Mouse (Mus musculus): Measurements from ENCODE around the gene Gm20683.
"Not testable (repeated sequence)": the region's sequence is repeated elsewhere in the genome, so short reads cannot be mapped to it uniquely, and the experiment has no call there.

Gene Gm20683

DNA sequence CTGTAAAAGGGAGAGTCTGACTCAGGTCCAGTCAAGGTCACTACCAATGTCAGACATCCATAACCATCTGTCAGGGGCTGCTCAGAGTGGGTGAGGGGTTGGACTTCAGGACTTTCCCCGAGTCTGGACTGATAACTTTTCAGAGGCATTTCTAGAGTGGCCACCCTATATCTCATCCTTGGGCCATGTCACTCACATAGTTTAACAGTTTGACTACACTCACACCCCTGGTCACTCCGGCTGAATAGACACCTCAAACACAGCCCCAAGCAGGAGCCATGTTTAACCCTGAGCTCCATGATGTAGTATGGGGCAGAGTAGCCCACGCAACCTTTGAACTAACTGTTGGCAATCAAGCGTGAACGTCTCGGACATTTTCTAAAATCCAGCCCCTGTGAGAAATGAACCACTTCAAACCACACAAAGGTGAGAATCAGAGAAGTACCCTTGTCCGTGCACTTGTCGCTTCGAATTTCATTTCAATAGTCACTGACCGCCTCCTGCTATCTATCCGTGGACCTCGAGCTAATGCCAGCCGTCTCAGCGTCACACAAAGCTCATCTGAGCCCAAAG, 32.7 kb upstream of the Gm20683 start:
- DNase-seq (ENCODE audit: low spot score in 2 of 2): no peak

- no peak for DNase-seq (ENCODE audit: low spot score in 2 of 2)
Measured at GRCm38 (mm10) chr17:25873405-25874147, 32.0 kb upstream of the Gm20683 start.

DNA sequence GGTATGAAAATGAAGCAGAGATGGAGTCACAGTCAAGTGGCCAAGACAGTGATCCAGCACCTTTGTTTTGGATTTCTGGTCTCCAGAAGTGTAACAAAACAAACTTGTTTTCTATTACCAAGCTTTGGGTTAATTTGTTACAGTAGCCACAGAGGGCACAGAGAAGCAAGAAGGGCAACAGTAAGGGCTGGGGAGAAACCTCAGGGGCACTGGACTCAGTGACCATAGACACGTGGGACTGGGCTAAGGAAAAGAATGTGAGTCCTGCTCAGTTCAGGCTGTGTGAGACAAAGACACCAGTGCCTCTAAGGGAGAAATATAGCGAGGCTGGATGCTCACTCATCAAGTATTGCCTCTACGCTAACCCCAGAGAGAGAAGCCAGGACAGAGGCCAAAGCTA, 31.1 kb upstream of the Gm20683 start:
- no peak for DNase-seq (ENCODE audit: low spot score in 2 of 2)

GRCm38 (mm10) chr17:25871566-25871965, 30.0 kb upstream of the Gm20683 start:
- not testable (repeated sequence) for DNase-seq (ENCODE audit: low spot score in 2 of 2)

GRCm38 (mm10) chr17:25869954-25870353, 28.4 kb upstream of the Gm20683 start:
- DNase-seq (ENCODE audit: low spot score in 2 of 2): no peak

- no peak for DNase-seq (ENCODE audit: low spot score in 2 of 2)
Measured at GRCm38 (mm10) chr17:25869498-25869897, 27.9 kb upstream of the Gm20683 start.

DNA sequence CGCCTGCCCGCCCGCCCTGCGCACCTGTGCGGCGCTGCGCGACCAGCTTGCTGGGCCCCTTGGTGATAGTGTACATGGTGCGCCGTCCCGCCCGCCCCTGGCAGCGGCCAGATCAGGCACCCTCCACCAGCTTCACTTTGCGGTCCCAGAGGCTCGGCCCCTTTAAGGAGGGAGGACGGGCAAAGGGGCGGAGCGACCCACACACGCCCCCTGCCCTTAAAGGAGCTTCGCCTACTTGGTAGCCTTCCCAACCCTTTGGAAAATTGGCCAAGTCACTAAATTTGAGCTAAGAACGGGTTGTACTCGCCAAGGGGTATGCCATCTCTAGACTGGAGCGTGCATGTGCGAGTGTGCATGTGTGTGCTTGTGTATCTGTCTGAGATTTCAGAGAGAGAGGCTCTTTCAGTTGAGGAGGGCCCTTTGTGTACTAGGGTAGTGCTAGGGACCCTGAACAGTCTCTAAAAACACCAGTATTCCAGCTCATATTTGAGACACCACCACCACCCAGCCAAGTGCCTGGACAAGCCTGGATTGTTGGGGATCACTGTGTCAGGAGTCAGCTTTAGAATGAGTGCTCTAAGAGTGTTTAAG, 27.1 kb upstream of the Gm20683 start, which contains the start of gene Mcrip2:
Mcrip2 (minus strand) TSS at position 164 of the 591 bp plus-strand sequence.
- peak; percentile 82 for DNase-seq (ENCODE audit: low spot score in 2 of 2)

DNA sequence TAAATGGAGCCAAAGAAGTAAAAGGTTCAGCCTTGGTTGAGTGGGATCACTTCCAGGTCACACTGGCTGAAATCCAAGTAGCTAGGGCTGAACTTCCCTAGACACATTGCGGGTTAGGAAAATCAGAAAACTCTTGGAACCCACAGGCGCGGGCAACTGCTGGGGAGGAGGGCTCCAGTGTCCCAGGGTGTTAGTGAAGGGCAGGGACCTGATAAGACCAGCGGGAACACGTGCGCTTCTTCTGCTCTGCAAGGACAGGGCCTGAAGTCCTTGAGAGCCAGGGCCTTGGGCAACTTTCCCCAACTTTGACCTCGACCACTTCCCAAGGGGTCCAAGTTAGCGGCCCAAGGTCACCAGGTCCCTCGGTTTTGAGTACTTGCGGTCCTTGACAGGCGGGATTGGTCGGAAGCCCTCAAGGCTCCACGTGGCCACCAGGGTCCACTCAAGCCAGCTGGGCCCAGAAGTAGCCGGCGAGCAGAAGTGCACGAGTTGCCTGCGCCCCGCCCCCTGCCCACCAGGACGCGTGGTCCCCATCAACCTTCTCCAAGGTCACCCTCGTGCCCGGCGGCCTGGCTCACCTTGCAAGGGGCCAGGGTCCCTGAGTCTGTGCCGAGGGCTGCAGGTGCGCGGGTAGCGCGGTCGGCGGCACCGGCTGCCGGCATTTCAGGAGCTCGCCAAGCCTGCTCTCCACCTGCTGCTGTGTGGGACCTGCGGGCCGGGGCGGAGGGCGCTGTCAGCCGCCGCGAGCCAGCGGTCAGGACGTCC, 26.5 kb upstream of the Gm20683 start:
- no peak for DNase-seq (ENCODE audit: low spot score in 2 of 2)

- no peak for DNase-seq (ENCODE audit: low spot score in 2 of 2)
Measured at GRCm38 (mm10) chr17:25867509-25867835, 25.9 kb upstream of the Gm20683 start.

GRCm38 (mm10) chr17:25866172-25866571, 24.6 kb upstream of the Gm20683 start:
- DNase-seq (ENCODE audit: low spot score in 2 of 2): no peak

GRCm38 (mm10) chr17:25865288-25865687, 23.7 kb upstream of the Gm20683 start:
- DNase-seq (ENCODE audit: low spot score in 2 of 2): no peak

DNA sequence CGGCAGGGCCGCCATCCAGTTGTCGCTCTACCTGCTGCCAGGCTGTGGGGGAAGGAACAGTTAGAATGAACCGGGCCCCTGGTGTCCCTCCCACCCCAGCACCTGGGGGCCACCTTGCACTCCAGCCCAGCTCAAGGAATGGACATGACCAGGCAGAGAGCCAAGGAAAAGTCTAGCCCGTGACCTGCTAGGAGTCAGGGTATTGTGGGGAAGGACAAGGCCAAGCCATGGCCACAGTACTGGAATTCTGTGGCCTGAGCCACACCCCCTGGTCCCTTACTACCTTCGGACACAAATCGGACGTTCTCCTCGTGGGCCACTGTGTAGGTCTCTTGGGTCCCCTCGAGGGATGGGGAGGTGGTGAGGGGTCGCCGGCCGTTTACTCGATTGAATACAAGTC, 22.7 kb upstream of the Gm20683 start:
- DNase-seq (ENCODE audit: low spot score in 2 of 2): no peak

GRCm38 (mm10) chr17:25863681-25864080, 22.1 kb upstream of the Gm20683 start:
- DNase-seq (ENCODE audit: low spot score in 2 of 2): no peak

DNA sequence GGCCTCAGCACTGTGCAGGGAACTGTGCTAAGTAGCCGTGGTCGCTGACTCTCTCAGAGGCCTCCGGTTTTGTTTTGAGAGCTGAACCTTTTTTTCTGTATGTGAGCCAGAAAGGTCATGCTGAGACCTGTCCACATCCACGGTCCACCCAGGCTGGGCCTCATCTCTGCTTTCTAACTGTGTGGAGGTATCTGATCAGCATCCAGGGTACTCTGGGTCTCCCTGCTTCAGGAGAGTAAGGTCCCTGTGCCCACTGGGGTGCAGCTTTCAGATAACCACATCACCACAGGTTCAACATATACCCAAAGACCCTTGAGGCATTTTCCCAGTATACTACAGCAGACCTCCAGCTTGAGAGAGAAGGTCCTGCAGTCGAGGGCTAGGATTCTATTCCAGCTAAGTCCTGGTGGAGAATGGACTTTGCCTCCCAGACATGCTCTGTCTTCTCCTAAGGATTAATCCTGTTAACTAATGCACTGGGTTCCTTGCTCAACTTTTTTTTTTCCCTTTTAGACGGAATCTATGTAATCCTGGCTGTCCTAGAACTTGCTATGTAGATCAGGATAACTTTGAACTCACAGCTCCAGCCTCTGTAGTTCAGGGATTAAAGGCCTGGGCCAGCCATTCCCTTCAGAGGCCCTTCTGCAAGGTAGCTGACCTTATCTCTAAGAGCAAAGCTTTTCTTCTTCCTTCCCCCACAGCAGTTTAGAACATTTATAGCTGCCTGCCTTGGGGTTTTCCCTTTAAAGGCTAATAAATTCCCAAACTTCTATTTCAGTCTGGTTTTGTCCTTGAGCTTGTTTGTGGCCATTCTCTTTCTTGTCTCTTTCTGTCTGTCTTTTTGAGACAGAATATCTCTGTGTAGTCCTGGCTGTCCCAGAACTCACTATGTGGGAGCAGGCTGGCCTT, 20.4 kb upstream of the Gm20683 start:
- no peak for DNase-seq (ENCODE audit: low spot score in 2 of 2)

DNA sequence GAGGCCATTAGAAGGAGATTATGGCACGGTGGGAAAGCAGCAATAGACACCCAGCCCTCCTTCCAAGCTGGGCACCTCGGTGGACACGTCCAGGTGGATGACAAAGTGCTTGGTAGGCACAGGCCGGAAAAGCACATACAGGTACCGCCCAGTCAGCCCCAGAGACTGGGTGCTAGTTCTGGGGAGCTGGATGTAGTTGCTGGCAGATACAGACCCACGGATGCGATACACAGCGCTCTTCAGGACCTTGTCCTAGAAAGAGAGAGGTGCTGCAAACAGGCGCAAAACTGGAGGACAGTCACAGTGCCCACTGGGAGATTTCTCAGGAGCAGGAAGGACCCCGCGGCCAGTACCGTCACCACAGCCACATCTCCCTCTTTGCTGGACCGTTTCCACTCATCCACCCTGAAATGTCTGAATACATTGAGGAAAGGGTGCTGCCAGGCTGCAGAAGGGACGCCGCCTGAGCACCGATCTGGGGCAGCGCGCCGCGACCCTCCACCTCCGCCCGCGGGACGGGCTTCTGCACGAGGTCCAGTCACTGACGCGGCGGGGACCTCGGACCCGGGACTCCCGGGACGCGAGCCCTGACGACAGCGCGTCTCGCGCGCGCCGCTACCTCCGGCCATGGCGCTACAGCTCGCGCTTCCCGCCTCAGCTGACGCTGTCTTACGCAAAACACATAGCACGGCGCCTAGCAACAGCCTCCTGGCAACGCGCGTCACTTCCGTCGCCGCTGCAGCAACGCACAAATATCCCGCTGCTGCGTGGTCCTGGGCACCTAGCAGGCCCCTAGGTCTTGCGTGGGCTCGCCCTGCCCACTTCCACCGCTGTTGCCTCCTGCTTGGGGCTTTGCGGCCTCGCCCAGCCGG, 19.5 kb upstream of the Gm20683 start, which contains the start of gene Wdr90:
Wdr90 (minus strand) TSS at position 670 of the 872 bp plus-strand sequence.
- DNase-seq (ENCODE audit: low spot score in 2 of 2): peak; percentile 93 to 96

GRCm38 (mm10) chr17:25860229-25860628, 18.7 kb upstream of the Gm20683 start:
- DNase-seq (ENCODE audit: low spot score in 2 of 2): no peak

- peak; percentile 94 to 95 for DNase-seq (ENCODE audit: low spot score in 2 of 2)
Measured at GRCm38 (mm10) chr17:25844396-25844901, 2.9 kb upstream of the Gm20683 start, which contains the start of gene Rhot2. Gene Rhot2 (minus strand): TSS chr17:25844851.

DNA sequence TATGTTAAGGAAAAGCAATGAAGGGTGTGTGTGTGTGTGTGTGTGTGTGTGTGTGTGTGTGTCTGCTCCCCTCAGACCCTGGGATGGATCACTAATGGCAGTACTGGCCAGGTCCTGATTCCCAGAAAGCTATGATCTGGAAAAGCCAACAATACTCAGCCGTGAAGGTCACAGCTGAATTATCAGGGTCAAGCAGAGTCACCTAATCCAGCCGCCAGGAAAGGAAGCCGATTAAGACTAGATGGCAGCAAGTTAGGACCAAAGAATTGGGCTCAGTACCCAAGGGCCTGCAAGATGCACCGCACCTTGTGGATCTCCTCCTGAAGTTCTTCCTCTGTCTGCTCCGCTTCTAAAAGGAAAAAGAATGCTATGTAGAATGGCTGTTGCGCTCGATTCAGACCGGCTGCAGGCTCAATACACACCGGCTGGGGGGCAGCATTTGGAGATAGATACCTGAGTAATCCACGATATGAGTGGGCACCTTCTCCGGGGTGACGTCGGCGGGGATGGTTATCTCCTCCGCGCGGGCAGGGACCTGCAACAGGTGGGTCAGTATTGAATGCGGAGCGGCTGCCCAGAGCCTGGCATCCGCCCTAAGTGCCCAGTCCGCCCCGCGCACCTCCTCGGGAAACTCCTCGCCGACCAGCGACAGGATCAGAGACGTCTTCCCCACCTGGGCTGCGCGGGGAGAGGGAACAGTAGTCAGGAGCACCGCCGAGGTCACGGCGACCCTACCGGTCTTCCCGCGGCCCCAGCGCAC, 2.3 kb upstream of the Gm20683 start:
- DNase-seq (ENCODE audit: low spot score in 2 of 2): peak in 1 of 2 experiments; percentile 28

DNA sequence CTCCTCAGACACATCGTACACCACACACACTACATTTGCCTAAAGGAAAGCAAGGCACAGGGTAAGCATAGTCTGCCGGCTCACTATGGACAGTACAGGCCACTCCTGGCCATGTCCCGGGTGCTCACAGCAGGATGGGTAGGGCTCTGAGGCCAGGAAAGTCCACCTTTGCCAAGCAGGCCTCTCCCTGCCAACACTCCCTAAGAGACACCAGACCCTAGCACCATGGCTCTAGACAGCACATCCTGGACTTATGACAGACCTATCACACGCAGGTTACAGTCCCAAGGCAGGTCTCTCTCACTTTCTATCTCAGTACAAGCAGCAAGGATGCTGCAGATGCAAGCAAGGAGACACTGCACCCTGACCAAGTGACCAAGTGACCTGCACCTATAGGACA, 1.6 kb upstream of the Gm20683 start:
- DNase-seq (ENCODE audit: low spot score in 2 of 2): no peak
